Mouse (Mus musculus): ENCODE measurements at regions not wholly inside any gene's neighbourhood (a gene's known extent, or its start where the extent isn't known, plus 50 kb on each side); places are given as distances from the start of the nearest gene placed in this dataset.

DNA sequence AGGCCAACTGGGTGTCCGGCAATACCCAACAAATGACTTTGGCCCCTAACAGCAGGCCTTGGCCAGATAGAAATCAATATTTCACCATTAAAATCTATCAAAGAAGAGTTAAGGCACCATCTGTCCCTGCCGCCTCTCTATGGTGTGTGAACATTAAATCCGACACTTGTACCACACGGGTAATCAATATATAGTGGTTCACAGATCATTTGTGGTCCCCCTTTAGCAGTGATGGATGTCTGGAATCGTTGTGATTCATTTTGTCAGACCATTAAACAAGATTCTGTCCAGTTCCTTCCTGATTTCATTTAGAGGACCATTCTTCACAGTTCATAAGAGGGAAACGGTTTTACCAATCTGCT, 105.2 kb downstream of the Insig2 start:
- WGBS = 67% methylated on average over 6 of the region's 6 CpGs
- no peak for DNase-seq (ENCODE audit: low read depth, low spot score)

DNA sequence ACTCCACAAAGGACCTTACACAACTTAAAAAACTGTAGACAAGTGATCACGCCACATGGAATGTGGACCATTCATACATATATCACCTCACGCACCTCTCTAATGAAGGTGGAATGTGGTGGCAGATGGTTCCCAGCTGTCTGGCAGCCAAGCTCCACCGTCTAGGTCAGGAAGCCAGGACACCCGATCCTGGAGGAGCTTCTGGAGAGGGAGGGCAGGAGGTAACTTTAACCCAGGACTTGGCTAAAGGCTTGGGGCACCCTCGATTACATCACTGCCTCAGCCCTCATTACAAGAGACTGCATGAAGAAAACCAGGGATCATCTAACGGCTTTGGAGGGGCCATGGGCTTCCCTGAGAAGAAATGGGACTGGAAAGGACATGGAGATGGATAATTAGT, 88.8 kb downstream of the Insig2 start:
- no peak for DNase-seq (ENCODE audit: low read depth, low spot score)
- 56% methylated on average over 6 of the region's 6 CpGs for WGBS

DNA sequence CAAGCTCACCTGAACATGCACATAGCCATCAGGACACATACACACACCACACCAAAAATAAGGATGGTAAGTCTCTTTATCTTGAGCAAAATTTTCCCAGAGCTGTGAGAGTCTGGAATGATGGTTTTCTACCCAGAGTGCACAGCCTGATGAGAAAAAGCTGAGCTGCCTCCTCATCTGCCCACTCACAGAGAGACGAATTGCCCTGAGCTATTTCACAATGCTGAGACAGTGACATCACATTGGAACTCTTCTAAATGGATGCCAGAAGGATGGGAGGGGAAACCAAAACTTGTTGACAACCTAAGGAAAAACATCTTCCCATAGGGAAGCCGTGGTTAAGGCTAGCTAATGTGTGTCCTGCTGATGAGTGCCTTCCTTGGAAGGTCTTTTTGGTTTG, 84.8 kb downstream of the Insig2 start:
- DNase-seq (ENCODE audit: low read depth, low spot score) = no peak
- 41% methylated on average over 2 of the region's 2 CpGs for WGBS

DNA sequence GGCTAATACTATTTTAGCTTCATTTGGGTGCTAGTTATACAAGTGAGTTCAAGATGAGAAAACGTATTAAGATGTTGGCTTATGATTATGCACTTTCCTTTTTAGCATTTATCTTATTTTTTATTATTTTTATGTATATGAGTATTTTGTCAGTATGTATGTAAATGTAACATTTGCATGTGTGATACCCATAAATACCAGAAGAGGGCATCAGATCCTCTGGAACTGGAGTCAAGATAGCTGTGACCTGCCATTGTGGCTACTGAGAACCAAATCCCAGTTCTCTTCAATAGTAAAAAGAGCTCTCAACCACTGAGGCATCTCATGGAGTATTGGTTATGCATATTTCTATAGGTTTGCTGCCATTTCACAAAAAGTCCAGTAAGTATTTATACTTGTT, 83.3 kb downstream of the Insig2 start:
- peak; percentile 16 for DNase-seq (ENCODE audit: low read depth, low spot score)
- WGBS = 33% methylated on average over 1 of the region's 1 CpGs

DNA sequence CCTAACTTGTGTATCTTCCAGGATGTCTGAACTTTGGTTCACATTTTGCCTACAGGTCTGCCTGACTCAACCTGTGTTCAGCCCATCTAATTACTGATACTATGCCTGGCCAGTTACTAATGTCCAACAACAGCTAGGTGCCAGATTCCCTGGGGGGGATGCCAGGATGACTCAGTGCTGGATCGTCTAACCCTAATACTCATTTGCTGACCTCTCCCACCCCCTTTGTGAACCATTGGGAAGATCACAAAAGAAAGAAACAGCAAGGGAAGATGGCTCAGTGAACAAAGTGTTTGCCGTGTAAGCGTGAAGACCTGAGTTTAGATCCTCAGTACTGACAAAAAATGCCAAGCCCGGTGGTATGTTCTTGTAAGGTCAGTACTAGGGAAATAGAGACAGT, 81.7 kb downstream of the Insig2 start:
- WGBS = 85% methylated on average over 4 of the region's 4 CpGs
- DNase-seq (ENCODE audit: low read depth, low spot score) = no peak

DNA sequence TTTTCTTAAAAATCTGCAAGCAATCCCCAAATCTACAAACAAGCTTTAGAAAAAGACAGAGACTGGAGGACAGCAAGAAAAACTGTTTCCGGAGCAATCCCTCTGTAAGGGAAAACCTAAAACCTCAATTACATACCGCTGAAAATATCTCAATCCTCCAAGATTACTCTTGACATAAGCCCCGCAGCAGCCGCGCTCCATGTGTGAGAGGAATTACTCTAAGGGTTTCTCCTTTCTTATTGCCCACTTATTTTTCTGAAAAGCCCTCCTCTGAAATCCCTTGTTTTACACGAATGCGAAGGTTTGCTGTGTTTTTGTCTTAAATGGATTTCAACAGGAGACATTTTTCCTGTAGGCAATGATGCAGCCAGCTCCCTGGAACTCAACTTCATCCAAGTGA, 80.3 kb downstream of the Insig2 start:
- DNase-seq (ENCODE audit: low read depth, low spot score) = no peak
- whole genome bisulfite sequencing = 86% methylated on average over 7 of the region's 7 CpGs

DNA sequence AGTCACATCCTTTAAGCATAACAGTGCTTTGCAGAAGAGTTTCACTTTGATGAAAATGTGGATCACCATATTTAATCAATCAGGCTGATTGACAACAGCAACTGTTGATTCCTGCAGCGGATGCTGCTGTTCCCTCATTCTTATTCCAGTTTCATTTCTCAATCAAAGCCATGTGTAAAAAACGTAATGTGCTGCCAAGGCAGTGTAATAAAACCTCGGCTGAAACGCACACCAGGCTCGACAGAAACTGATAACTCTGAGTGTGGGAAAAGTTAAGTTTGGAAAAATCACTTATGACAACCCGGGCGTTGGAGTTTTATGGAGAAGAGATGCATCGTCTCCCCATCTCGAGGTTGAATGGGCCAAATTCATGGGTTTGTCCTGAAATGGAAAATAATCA, 78.2 kb downstream of the Insig2 start:
- no peak for DNase-seq (ENCODE audit: low read depth, low spot score)
- 25% methylated on average over 9 of the region's 9 CpGs for WGBS

All from large intestine, adult 2 months (tissue).